Mouse (Mus musculus) heart, embryonic 12.5 days (tissue): ENCODE data around the gene Magea2. TPM values are rescaled to one million over a fixed set of nuclear protein-coding genes. Genes with fewer than 3 reads are reported as not detected.
"Not testable (repeated sequence)": the region's sequence is repeated elsewhere in the genome, so short reads cannot be mapped to it uniquely, and the experiment has no call there.

Experiments used
- ATAC-seq: fragments of 200-750 bp; cut with Nextera tagmentation; 2 replicates; pipeline ENCODE4 v1.8.0; 2017; ENCODE audit warnings: moderate TSS enrichment, moderate library complexity; ENCODE audit not compliant: insufficient number of reproducible peaks, low FRiP score
- H3K27ac ChIP-seq: fragments of 300-500 bp; sonication (generic); 2 replicates; pipeline ENCODE4 v1.5.1; 2016; ENCODE audit warnings: mild to moderate bottlenecking, moderate library complexity; ENCODE audit not compliant: poor library complexity, severe bottlenecking
- H3K27me3 ChIP-seq: fragments of 300-500 bp; sonication (generic); replicated peaks from 2 replicates; pipeline ENCODE4 v1.6.1; 2016; ENCODE audit warnings: mild to moderate bottlenecking, moderate library complexity
- H3K36me3 ChIP-seq: fragments of 300-500 bp; sonication (generic); 2 replicates; pipeline ENCODE4 v1.6.1; 2016; ENCODE audit warnings: mild to moderate bottlenecking, moderate library complexity
- H3K4me1 ChIP-seq: fragments of 300-500 bp; sonication (generic); replicated peaks from 2 replicates; pipeline ENCODE4 v1.6.1; 2016; ENCODE audit warnings: mild to moderate bottlenecking
- H3K4me2 ChIP-seq: fragments of 300-500 bp; sonication (generic); 2 replicates; pipeline ENCODE4 v1.6.1; 2016; ENCODE audit warnings: mild to moderate bottlenecking, moderate library complexity
- H3K4me3 ChIP-seq: fragments of 300-500 bp; sonication (generic); 2 replicates; pipeline ENCODE4 v1.5.1; 2016; ENCODE audit warnings: mild to moderate bottlenecking
- H3K9ac ChIP-seq: fragments of 300-500 bp; sonication (generic); 2 replicates; pipeline ENCODE4 v1.6.1; 2016; ENCODE audit warnings: mild to moderate bottlenecking, moderate library complexity
- H3K9me3 ChIP-seq: fragments of 300-500 bp; sonication (generic); replicated peaks from 2 replicates; pipeline ENCODE4 v1.6.1; 2016; ENCODE audit warnings: mild to moderate bottlenecking, moderate library complexity
- WGBS: fragments of 180-500 bp; shearing (Covaris S2); methylation state at CpG from one replicate; pipeline ENCODE4 v1.1.7; 2016; 5-methylcytosine and 5-hydroxymethylcytosine counted together
- polyA plus RNA-seq: library from polyadenylated mRNA; unstranded; fragments of >200 nt; fragmentation: Nextera tagmentation; extraction: Ambion mirVana; gene quantifications from 2 replicates; pipeline ENCODE4 v1.2.1, GENCODE M21; 2016

Gene Magea2
- polyA plus RNA-seq = not detected in 2 replicates

DNA sequence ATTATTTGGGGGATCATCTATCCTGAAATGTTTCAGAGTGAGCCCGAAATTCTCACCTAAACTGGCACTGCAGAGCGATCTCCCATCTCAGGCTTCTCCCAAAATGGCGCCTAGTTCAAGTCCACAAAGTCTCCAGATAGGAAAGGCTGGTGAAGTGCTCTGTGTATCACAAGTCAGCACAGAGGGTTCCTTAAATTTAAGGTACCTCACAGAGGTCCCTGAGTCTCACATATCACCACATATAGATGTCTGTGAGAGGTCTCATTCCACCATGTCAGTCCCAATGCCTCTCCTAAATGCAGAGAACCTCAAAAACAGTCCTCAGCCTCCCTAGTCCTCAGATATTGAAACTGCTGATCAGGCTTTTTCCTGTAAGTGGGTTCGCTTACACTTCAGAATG lies at the start of gene Magea2:
TSS of gene Magea2 (minus strand) at position 101 of the 400 bp plus-strand sequence.
- not testable (repeated sequence) for H3K27me3 ChIP-seq, H3K4me3 ChIP-seq, H3K9me3 ChIP-seq, ATAC-seq, H3K9ac ChIP-seq, H3K36me3 ChIP-seq, H3K4me2 ChIP-seq, H3K4me1 ChIP-seq, H3K27ac ChIP-seq
- WGBS = 75% methylated on average over 3 of the region's 4 CpGs

DNA sequence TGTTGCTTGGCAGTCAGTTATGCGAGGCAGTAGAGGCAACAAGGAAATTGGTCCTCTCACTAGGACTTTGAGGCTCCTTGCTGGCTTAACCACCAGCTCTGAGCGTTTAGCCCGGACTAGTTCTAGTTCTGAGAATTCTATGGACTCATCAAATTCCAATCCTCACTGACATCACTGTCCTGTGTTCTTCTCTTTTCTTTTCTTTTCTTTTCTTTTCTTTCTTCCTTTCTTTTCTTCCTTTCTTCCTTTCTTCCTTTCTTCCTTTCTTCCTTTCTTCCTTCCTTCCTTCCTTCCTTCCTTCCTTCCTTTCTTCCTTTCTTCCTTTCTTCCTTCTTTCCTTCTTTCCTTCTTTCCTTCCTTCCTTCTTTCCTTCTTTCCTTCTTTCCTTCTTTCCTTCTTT lies 34.8 kb upstream of the Magea2 start, which contains the start of gene Cldn34b2:
TSS of gene Cldn34b2 (minus strand) at position 101 of the 400 bp plus-strand sequence.
- 67% methylated on average over 3 of the region's 3 CpGs for WGBS
- not testable (repeated sequence) for H3K9me3 ChIP-seq, H3K27me3 ChIP-seq, ATAC-seq, H3K4me2 ChIP-seq, H3K4me1 ChIP-seq, H3K4me3 ChIP-seq, H3K36me3 ChIP-seq, H3K9ac ChIP-seq, H3K27ac ChIP-seq

DNA sequence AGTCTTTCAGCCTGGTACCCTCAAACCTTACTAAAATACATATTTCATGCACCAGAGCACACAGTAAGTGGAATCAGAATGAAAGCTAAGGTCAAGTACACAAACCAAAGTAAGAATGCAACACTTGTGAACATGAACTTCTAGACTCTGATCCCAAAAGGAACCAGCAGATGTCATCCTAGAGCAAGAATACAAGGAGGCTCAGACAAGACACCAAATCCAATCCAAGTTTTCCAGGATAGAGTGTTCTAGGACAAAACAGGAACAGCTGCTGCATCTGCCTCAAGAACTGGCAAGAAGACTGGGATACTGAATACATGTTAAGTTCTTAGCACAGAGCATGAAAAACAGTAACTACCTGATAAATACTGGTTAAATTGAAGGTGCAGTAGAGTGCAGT lies 4.6 kb upstream of the Magea2 start:
- Histone ChIP-seq H3K4me2 (no peak overlapping the region), H3K36me3 (no peaks in the 10 kb centered on the region), H3K27ac (no peak overlapping the region), H3K4me3 (no peak overlapping the region), H3K27me3 (no peaks in the 10 kb centered on the region), H3K9ac (no peak overlapping the region), H3K4me1 (no peaks in the 10 kb centered on the region), H3K9me3 (no peaks in the 10 kb centered on the region)
- ATAC-seq = no peak

DNA sequence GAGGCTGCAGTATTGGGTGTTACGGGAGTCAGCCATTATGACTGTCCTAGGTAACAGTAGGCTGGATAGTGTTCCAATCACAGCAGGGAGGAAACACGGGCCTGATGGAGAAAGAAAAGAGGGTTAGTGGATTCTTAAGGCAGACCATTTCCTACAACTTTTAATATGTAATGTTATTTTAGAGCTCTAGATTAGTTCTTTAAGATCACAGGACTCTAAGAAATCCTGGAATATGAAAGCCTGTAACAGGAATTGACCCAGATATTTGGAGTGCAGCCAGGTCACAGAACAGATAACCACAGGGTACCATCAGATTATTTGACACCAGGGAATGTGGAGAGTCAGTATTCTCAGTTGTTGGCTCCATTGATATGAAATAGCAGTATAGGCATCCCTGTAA lies 3.8 kb downstream of the Magea2 start, which contains the start of gene Magea1:
TSS of gene Magea1 (minus strand) at position 101 of the 400 bp plus-strand sequence.
- not testable (repeated sequence) for H3K27ac ChIP-seq, H3K27me3 ChIP-seq, H3K9ac ChIP-seq, H3K4me2 ChIP-seq, H3K36me3 ChIP-seq, ATAC-seq, H3K9me3 ChIP-seq, H3K4me1 ChIP-seq, H3K4me3 ChIP-seq
- WGBS = no CpG with 5 or more reads among the region's 2 CpGs

DNA sequence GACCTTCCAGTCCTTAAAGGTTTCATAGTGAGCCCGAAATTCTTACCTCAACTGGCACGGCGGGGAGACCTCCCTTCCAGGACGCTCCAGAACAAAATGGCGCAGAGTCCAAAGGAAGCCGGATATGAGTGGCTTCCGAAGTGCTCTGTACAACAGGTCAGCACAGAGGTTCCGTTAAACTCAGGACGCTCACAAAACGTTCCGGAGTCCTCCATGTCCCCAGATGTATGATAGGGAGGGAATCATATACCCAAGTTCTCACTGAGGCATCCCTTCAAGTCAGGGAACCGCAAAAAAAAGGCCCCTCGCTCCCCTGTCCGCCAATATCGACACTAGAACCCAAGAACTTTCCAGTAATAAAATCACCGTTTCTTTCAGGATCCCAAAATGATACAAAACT lies 30.4 kb downstream of the Magea2 start, which contains the start of gene Magea5:
TSS of gene Magea5 (minus strand) at position 101 of the 400 bp plus-strand sequence.
- WGBS = 75% methylated on average over 16 of the region's 16 CpGs
- not testable (repeated sequence) for H3K36me3 ChIP-seq, H3K9me3 ChIP-seq, H3K27ac ChIP-seq, H3K4me3 ChIP-seq, H3K9ac ChIP-seq, ATAC-seq, H3K4me1 ChIP-seq, H3K27me3 ChIP-seq, H3K4me2 ChIP-seq

DNA sequence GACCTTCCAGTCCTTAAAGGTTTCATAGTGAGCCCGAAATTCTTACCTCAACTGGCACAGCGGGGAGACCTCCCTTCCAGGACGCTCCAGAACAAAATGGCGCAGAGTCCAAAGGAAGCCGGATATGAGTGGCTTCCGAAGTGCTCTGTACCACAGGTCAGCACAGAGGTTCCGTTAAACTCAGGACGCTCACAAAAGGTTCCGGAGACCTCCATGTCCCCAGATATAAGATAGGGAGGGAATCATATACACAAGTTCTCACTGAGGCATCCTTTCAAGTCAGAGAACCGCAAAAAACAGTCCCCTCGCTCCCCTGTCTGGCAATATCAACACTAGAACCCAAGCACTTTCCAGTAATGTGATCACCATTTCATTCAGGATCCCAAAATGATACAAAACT lies 97.7 kb downstream of the Magea2 start, which contains the start of gene Magea8:
TSS of gene Magea8 (minus strand) at position 101 of the 400 bp plus-strand sequence.
- not testable (repeated sequence) for H3K4me2 ChIP-seq, H3K27ac ChIP-seq, H3K9me3 ChIP-seq, H3K4me3 ChIP-seq, ATAC-seq, H3K27me3 ChIP-seq, H3K9ac ChIP-seq, H3K36me3 ChIP-seq, H3K4me1 ChIP-seq
- 87% methylated on average over 11 of the region's 11 CpGs for WGBS

Other genes with a start within 250 kb of the Magea2 start
- not detected in 2 replicates for gene Cldn34b1, start 203.4 kb downstream of the Magea2 start, polyA plus RNA-seq
- gene Magea6, start 157.7 kb downstream of the Magea2 start, polyA plus RNA-seq = not detected in 2 replicates
- not detected in 2 replicates for gene Magea3, start 144.2 kb downstream of the Magea2 start, polyA plus RNA-seq
- not detected in 2 replicates for gene Magea8, start 97.8 kb downstream of the Magea2 start, polyA plus RNA-seq
- not detected in 2 replicates for gene Magea5, start 30.5 kb downstream of the Magea2 start, polyA plus RNA-seq
- gene Magea1, start 3.9 kb downstream of the Magea2 start, polyA plus RNA-seq = not detected in 2 replicates
- not detected in 2 replicates for gene Cldn34b2, start 34.7 kb upstream of the Magea2 start, polyA plus RNA-seq
- 67.6 and 76.1 TPM in 2 replicates for gene Sat1, start 122.8 kb upstream of the Magea2 start, polyA plus RNA-seq
- 35.2 and 37.9 TPM in 2 replicates for gene Acot9, start 168.8 kb upstream of the Magea2 start, polyA plus RNA-seq
- 286 and 294 TPM in 2 replicates for gene Prdx4, start 247.1 kb upstream of the Magea2 start, polyA plus RNA-seq